Mouse (Mus musculus) cerebellum, adult 2 months (tissue): ENCODE results near the gene Dph7.

Experiments
- CTCF ChIP-seq: fragments of 200-500 bp; IDR thresholded peaks from 2 replicates; pipeline ENCODE4 v1.5.1; 2011; ENCODE audit warnings: low read depth, mild to moderate bottlenecking, control low read depth, low read length, moderate library complexity, borderline replicate concordance; ENCODE audit not compliant: insufficient read depth
- POLR2A ChIP-seq: fragments of 200-500 bp; IDR thresholded peaks from 2 replicates; pipeline ENCODE4 v1.6.1; 2011; ENCODE audit warnings: low read length, control low read depth, borderline replicate concordance; ENCODE audit not compliant: insufficient read depth

DNA sequence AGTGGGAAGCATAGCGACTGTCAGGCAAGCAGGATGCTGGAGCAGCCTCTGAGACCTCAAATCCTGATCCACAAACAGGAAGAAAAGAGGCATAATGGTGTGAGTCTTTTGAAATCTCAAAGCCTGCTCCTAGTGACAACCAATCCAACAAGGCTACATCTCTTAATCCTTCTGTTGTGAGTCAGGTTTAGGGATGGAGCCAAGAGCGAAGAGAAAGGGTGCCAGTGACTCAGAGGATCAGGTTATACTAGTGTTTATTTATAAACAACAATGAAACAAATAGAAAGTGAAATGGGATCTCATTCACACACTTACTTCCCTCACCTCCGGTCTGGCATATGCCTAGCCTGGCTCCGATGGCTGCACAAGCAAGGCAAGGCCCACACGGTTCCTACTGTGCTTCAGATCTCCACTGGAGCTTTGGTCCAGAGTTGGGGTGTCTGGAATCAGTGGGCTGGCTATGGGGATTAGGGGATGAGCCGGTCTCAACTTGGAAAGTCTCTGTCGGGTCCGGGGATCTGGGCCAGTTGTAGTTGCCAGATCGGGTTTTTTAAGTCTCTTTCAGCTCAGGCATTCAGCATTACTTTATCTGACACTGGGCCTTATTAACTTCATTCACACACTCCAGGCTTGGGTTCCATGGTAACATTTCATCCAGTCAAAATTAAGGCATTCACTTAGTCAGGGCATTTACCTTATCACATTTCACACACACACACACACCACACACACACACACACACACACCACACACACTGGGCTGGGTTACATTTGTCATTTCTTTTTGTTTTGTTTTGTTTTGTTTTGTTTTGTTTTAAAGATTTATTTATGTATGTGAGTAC lies 42.0 kb downstream of the Dph7 start:
- no peak for TF ChIP-seq CTCF
- no peak for TF ChIP-seq POLR2A
